Mouse (Mus musculus): Measurements from ENCODE around the gene Pde3b. TPM values are rescaled to one million over a fixed set of nuclear protein-coding genes. Genes with fewer than 3 reads are reported as not detected.
A peak's percentile ranks its signal among the peaks of the same experiment; 100 is the strongest.
"Not testable (repeated sequence)": the region's sequence is repeated elsewhere in the genome, so short reads cannot be mapped to it uniquely, and the experiment has no call there.

Pde3b gene
- polyA plus RNA-seq (2015; fragmentation: Nextera tagmentation; extraction: Ambion mirVana) = 3.2 and 3.4 TPM in 2 replicates

- Histone ChIP-seq H3K27ac (ENCODE audit: low read depth, low read length) (peak within 1 kb of the TSS; percentile 95), H3K4me3 (ENCODE audit: low read length) (peak within 1 kb of the TSS; percentile 95), H3K9me3 (ENCODE audit: control insufficient read depth, low read length) (no peaks in the 10 kb centered on the region; the same call in none of the 2 replicates), H3K27me3 (replicated peaks; ENCODE audit: control insufficient read depth, insufficient read depth, low read length) (no peaks in the 10 kb centered on the region), H3K36me3 (ENCODE audit: control insufficient read depth, insufficient read depth, low read length) (no peaks in the 10 kb centered on the region; the same call in 1 of the 2 replicates), H3K9ac (ENCODE audit: low read depth, low read length) (peak within 1 kb of the TSS; percentile 94), H3K4me2 (ENCODE audit: low read length) (peak within 1 kb of the TSS; percentile 88), H3K4me1 (ENCODE audit: control insufficient read depth, insufficient read depth, low read depth, low read length) (peaks cover 13% of the 10 kb centered on the region)
- ATAC-seq = peak; percentile 83
- WGBS = under 1% methylated on average over 51 of the region's 70 CpGs
Measured at GRCm38 (mm10) chr7:114414421-114415335, at the start of gene Pde3b. Pde3b (plus strand) TSS chr7:114415281.

GRCm38 (mm10) chr7:114402130-114402529 lies 13.0 kb upstream of the Pde3b start:
- 88% methylated on average over 3 of the region's 3 CpGs for WGBS

GRCm38 (mm10) chr7:114415336-114416020 lies 397 bp downstream of the Pde3b start:
- no peaks in the 10 kb centered on the region; the same call in none of the 2 replicates for H3K9me3 ChIP-seq (ENCODE audit: control insufficient read depth, low read length)
- peak overlapping the region; percentile 95 for H3K4me3 ChIP-seq (ENCODE audit: low read length)
- H3K36me3 ChIP-seq (ENCODE audit: control insufficient read depth, insufficient read depth, low read length) = no peaks in the 10 kb centered on the region; the same call in 1 of the 2 replicates
- under 1% methylated on average over 52 of the region's 103 CpGs for WGBS
- no peaks in the 10 kb centered on the region for H3K27me3 ChIP-seq (replicated peaks; ENCODE audit: control insufficient read depth, insufficient read depth, low read length)
- peak overlapping the region; percentile 95 for H3K27ac ChIP-seq (ENCODE audit: low read depth, low read length)
- peak; percentile 82 for ATAC-seq
- peaks cover 13% of the 10 kb centered on the region for H3K4me1 ChIP-seq (ENCODE audit: control insufficient read depth, insufficient read depth, low read depth, low read length)
- peak overlapping the region; percentile 94 for H3K9ac ChIP-seq (ENCODE audit: low read depth, low read length)
- peak overlapping the region; percentile 88 for H3K4me2 ChIP-seq (ENCODE audit: low read length)

More at GRCm38 (mm10) chr7:114402130-114402529, 13.0 kb upstream of the Pde3b start:
- Histone ChIP-seq H3K9me3 (ENCODE audit: control insufficient read depth, low read length) (no peaks in the 10 kb centered on the region), H3K4me1 (ENCODE audit: control insufficient read depth, insufficient read depth, low read depth, low read length) (no peaks in the 10 kb centered on the region), H3K36me3 (ENCODE audit: control insufficient read depth, insufficient read depth, low read length) (no peaks in the 10 kb centered on the region), H3K27me3 (replicated peaks; ENCODE audit: control insufficient read depth, insufficient read depth, low read length) (no peaks in the 10 kb centered on the region), H3K4me3 (ENCODE audit: low read length) (no peak overlapping the region), H3K9ac (ENCODE audit: low read depth, low read length) (no peak overlapping the region), H3K4me2 (ENCODE audit: low read length) (no peak overlapping the region), H3K27ac (ENCODE audit: low read depth, low read length) (no peak overlapping the region)
- no peak for ATAC-seq

- Histone ChIP-seq H3K9ac (ENCODE audit: low read depth, low read length) (peak overlapping the region; percentile 94), H3K4me1 (ENCODE audit: control insufficient read depth, insufficient read depth, low read depth, low read length) (peaks cover 13% of the 10 kb centered on the region), H3K9me3 (ENCODE audit: control insufficient read depth, low read length) (no peaks in the 10 kb centered on the region; the same call in none of the 2 replicates), H3K4me3 (ENCODE audit: low read length) (peak overlapping the region; percentile 95), H3K36me3 (ENCODE audit: control insufficient read depth, insufficient read depth, low read length) (no peaks in the 10 kb centered on the region; the same call in 1 of the 2 replicates), H3K27me3 (replicated peaks; ENCODE audit: control insufficient read depth, insufficient read depth, low read length) (no peaks in the 10 kb centered on the region), H3K4me2 (ENCODE audit: low read length) (peak overlapping the region; percentile 88), H3K27ac (ENCODE audit: low read depth, low read length) (peak overlapping the region; percentile 95)
- ATAC-seq = peak; percentile 72
- under 1% methylated on average over 56 of the region's 66 CpGs for WGBS
Measured at GRCm38 (mm10) chr7:114416021-114416845, 1.2 kb downstream of the Pde3b start.

GRCm38 (mm10) chr7:114419331-114419730 lies 4.2 kb downstream of the Pde3b start:
- H3K27ac ChIP-seq (ENCODE audit: low read depth, low read length); H3K9me3 ChIP-seq (ENCODE audit: control insufficient read depth, low read length); H3K4me2 ChIP-seq (ENCODE audit: low read length); H3K9ac ChIP-seq (ENCODE audit: low read depth, low read length); H3K27me3 ChIP-seq (replicated peaks; ENCODE audit: control insufficient read depth, insufficient read depth, low read length); ATAC-seq; H3K4me3 ChIP-seq (ENCODE audit: low read length); H3K36me3 ChIP-seq (ENCODE audit: control insufficient read depth, insufficient read depth, low read length): not testable (repeated sequence)
- H3K4me1 ChIP-seq (ENCODE audit: control insufficient read depth, insufficient read depth, low read depth, low read length) = peaks cover 13% of the 10 kb centered on the region
- 65% methylated on average over 3 of the region's 3 CpGs for WGBS

- H3K36me3 ChIP-seq (ENCODE audit: control insufficient read depth, insufficient read depth, low read length) = no peaks in the 10 kb centered on the region
- H3K4me3 ChIP-seq (ENCODE audit: low read length) = no peak overlapping the region
- H3K27me3 ChIP-seq (replicated peaks; ENCODE audit: control insufficient read depth, insufficient read depth, low read length) = no peaks in the 10 kb centered on the region
- H3K27ac ChIP-seq (ENCODE audit: low read depth, low read length) = no peak overlapping the region
- ATAC-seq = no peak
- H3K4me1 ChIP-seq (ENCODE audit: control insufficient read depth, insufficient read depth, low read depth, low read length) = peaks cover 10% of the 10 kb centered on the region
- WGBS = 48% methylated on average over 4 of the region's 4 CpGs
- no peak overlapping the region for H3K9ac ChIP-seq (ENCODE audit: low read depth, low read length)
- H3K4me2 ChIP-seq (ENCODE audit: low read length) = no peak overlapping the region
- H3K9me3 ChIP-seq (ENCODE audit: control insufficient read depth, low read length) = no peaks in the 10 kb centered on the region
Measured at GRCm38 (mm10) chr7:114420918-114421317, 5.8 kb downstream of the Pde3b start.

- H3K36me3 ChIP-seq (ENCODE audit: control insufficient read depth, insufficient read depth, low read length) = no peaks in the 10 kb centered on the region
- ATAC-seq = no peak
- H3K4me2 ChIP-seq (ENCODE audit: low read length) = no peak overlapping the region
- no peaks in the 10 kb centered on the region for H3K27me3 ChIP-seq (replicated peaks; ENCODE audit: control insufficient read depth, insufficient read depth, low read length)
- H3K4me3 ChIP-seq (ENCODE audit: low read length) = no peak overlapping the region
- H3K9me3 ChIP-seq (ENCODE audit: control insufficient read depth, low read length) = no peaks in the 10 kb centered on the region
- H3K9ac ChIP-seq (ENCODE audit: low read depth, low read length) = no peak overlapping the region
- no peak overlapping the region for H3K27ac ChIP-seq (ENCODE audit: low read depth, low read length)
- peaks cover 5% of the 10 kb centered on the region for H3K4me1 ChIP-seq (ENCODE audit: control insufficient read depth, insufficient read depth, low read depth, low read length)
- 84% methylated on average over 3 of the region's 3 CpGs for WGBS
Measured at GRCm38 (mm10) chr7:114422224-114422623, 7.1 kb downstream of the Pde3b start.

- Histone ChIP-seq H3K4me1 (ENCODE audit: control insufficient read depth, insufficient read depth, low read depth, low read length) (no peaks in the 10 kb centered on the region), H3K9ac (ENCODE audit: low read depth, low read length) (no peak overlapping the region), H3K9me3 (ENCODE audit: control insufficient read depth, low read length) (peaks cover 4% of the 10 kb centered on the region; the same call in 1 of the 2 replicates), H3K36me3 (ENCODE audit: control insufficient read depth, insufficient read depth, low read length) (no peaks in the 10 kb centered on the region), H3K4me2 (ENCODE audit: low read length) (no peak overlapping the region), H3K4me3 (ENCODE audit: low read length) (no peak overlapping the region), H3K27ac (ENCODE audit: low read depth, low read length) (no peak overlapping the region), H3K27me3 (replicated peaks; ENCODE audit: control insufficient read depth, insufficient read depth, low read length) (no peaks in the 10 kb centered on the region)
- no peak for ATAC-seq
- 74% methylated on average over 5 of the region's 5 CpGs for WGBS
Measured at GRCm38 (mm10) chr7:114429768-114430167, 14.7 kb downstream of the Pde3b start.

All from hindbrain, embryonic 16.5 days (tissue).